Comparison of ENCODE assay signal across 8 mouse cellular contexts in the genomic region with DNA sequence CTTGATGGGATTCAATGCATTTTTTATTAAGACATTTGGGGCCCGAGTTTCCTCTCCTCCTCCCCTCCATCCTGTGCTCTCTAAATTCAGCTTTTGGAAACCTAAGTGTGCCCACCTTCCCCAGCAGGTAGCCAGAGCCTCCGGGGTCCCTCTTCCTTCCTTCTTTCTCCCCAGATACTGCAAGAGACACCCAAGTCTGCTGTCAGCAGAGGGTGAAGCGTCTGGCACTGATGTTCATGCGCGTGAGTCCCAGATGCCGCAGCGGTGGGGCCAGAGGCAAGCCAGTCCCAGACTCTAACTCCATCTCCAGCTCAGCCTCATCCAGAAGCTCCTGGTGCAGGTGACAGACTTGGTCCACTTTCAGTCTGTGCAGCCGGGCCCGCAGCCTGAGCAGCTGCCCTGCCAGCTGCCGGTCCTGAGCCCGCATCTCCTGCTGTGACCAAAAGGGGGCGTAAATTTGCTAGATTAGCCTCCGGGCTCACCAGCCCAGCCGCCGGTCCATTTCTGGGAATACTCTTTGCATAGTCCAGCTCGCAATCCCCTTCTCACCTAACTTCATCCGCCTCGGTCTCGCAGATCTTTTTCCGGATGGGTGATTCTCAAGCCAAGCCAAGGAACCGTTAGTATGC. TPM values are rescaled to one million over a fixed set of nuclear protein-coding genes. Genes with fewer than 3 reads are reported as not detected.
DNase-seq lines count a peak whose midpoint lies in the region; ATAC-seq and TF ChIP-seq lines count a peak whose summit lies in the region.

No protein-coding gene starts in this region.

- H3K4me3 ChIP-seq in liver, embryonic 14.5 days (ENCODE audit: insufficient read depth in 1 of 2, low read depth in 2 of 2, low read length in 2 of 2) = peak overlapping the region in 1 of 2 experiments; percentile 5; a peak in 1 of 4 replicates

- TF ChIP-seq CTCF in liver, embryonic 14.5 days (IDR thresholded peaks at IDR 0.05; ENCODE audit: low read depth) = peak; percentile 82

- no peak overlapping the region for H3K27ac ChIP-seq in liver, embryonic 14.5 days

- no peak overlapping the region for H3K4me2 ChIP-seq in liver, embryonic 14.5 days (ENCODE audit: low read depth)

- DNase-seq in cerebellum, adult 11 months = peak; percentile 31
- peak; percentile 86 for DNase-seq in embryo, embryonic 11 days
- DNase-seq in heart, adult 9 months (ENCODE audit: low spot score in 2 of 2) = peak; percentile 38 to 43
- DNase-seq in kidney, adult 9 months = peak; percentile 79
- no peak for DNase-seq in liver, embryonic 14.5 days (ENCODE audit: low read depth in 3 of 3, low spot score in 3 of 3)
- DNase-seq in natural killer cell, adult 2 months (ENCODE audit: low spot score in 2 of 2) = peak; percentile 65 to 75
- peak; percentile 74 to 87 for DNase-seq in spleen, postnatal 4 days (ENCODE audit: low spot score in 2 of 2)

- H3K36me3 ChIP-seq in liver, embryonic 14.5 days (replicated peaks; ENCODE audit: control insufficient read depth, insufficient read depth, low read depth) = no peaks in the 10 kb centered on the region

- no peak overlapping the region for H3K9ac ChIP-seq in liver, embryonic 14.5 days (replicated peaks)

- TF ChIP-seq EP300 in liver, embryonic 14.5 days (IDR thresholded peaks at IDR 0.05; ENCODE audit: low read depth) = no peak

- WGBS in liver, embryonic 14.5 days (ENCODE audit: insufficient replicate concordance) = 32% methylated on average over 21 of the region's 21 CpGs

- H3K9me3 ChIP-seq in liver, embryonic 14.5 days (ENCODE audit: control insufficient read depth, low read length) = no peaks in the 10 kb centered on the region

- ATAC-seq in cerebellum, adult (ENCODE audit: insufficient number of reproducible peaks, low FRiP score, low TSS enrichment) = no peak
- ATAC-seq in liver, embryonic 14.5 days (ENCODE audit: insufficient read depth) = no peak

- H3K4me1 ChIP-seq in liver, embryonic 14.5 days (replicated peaks; ENCODE audit: control insufficient read depth in 2 of 2, insufficient read depth in 2 of 2, low read length in 1 of 2) = peaks cover 0 to 4% of the 10 kb centered on the region in 2 experiments; a peak in 2 of 4 replicates

- H3K27me3 ChIP-seq in liver, embryonic 14.5 days (ENCODE audit: control insufficient read depth, insufficient read depth, low read length) = no peaks in the 10 kb centered on the region

RNA-seq across cellular contexts. Expression of a gene that starts 1.4 kb away (rescaled TPM):
- 7.6 TPM in 2 replicates for polyA plus RNA-seq in liver, embryonic 14.5 days (2012; rRNA removed)
- 5.4 and 5.8 TPM in 2 replicates for polyA plus RNA-seq in liver, embryonic 14.5 days (2014; fragmentation: Nextera tagmentation; extraction: Ambion mirVana)

RNA-seq across cellular contexts. Expression of a gene that starts 3.5 kb away (rescaled TPM):
- 2.7 and 3.1 TPM in 2 replicates for polyA plus RNA-seq in liver, embryonic 14.5 days (2012; rRNA removed)
- 3.9 TPM in 2 replicates for polyA plus RNA-seq in liver, embryonic 14.5 days (2014; fragmentation: Nextera tagmentation; extraction: Ambion mirVana)

RNA-seq across cellular contexts. Expression of a gene that starts 23.5 kb away (rescaled TPM):
- polyA plus RNA-seq in liver, embryonic 14.5 days (2012; rRNA removed) = 223 and 242 TPM in 2 replicates
- polyA plus RNA-seq in liver, embryonic 14.5 days (2014; fragmentation: Nextera tagmentation; extraction: Ambion mirVana) = 201 and 225 TPM in 2 replicates

RNA-seq across cellular contexts. Expression of a gene that starts 23.5 kb away (rescaled TPM):
- 78.5 and 84.2 TPM in 2 replicates for polyA plus RNA-seq in liver, embryonic 14.5 days (2012; rRNA removed)
- polyA plus RNA-seq in liver, embryonic 14.5 days (2014; fragmentation: Nextera tagmentation; extraction: Ambion mirVana) = 108 and 129 TPM in 2 replicates

RNA-seq across cellular contexts. Expression of a gene that starts 34.5 kb away (rescaled TPM):
- 59.4 and 76.5 TPM in 2 replicates for polyA plus RNA-seq in liver, embryonic 14.5 days (2012; rRNA removed)
- polyA plus RNA-seq in liver, embryonic 14.5 days (2014; fragmentation: Nextera tagmentation; extraction: Ambion mirVana) = 107 and 114 TPM in 2 replicates

Comparison
In these comparisons a context has a peak if more than half of its experiments do, and no peak if none do; other contexts are left out.
1. DNase-seq: peak in cerebellum, adult 11 months (single experiment), embryo, embryonic 11 days (single experiment), heart, adult 9 months (2 of 2), kidney, adult 9 months (single experiment), natural killer cell, adult 2 months (2 of 2) and spleen, postnatal 4 days (2 of 2); none in liver, embryonic 14.5 days (0 of 3).